Mouse (Mus musculus) mesoderm, embryonic 11.5 days (tissue): ENCODE data around the gene Ssxb10.
"Not testable (repeated sequence)": the region's sequence is repeated elsewhere in the genome, so short reads cannot be mapped to it uniquely, and the experiment has no call there.

Source experiments
- DNase-seq: peaks from one replicate; pipeline ENCODE4 v3.0.0-alpha.2; 2012; ENCODE audit warnings: low read depth, low spot score

Ssxb10 gene

GRCm38 (mm10) chrX:8327124-8327523 is at the start of gene Ssxb10:
Ssxb10 (plus strand) TSS chrX:8327424.
- DNase-seq, result no peak

- no peak for DNase-seq
These were observed 38.6 kb upstream of the Ssxb10 start for GRCm38 (mm10) chrX:8288621-8289020.

GRCm38 (mm10) chrX:8309302-8309701 is 17.9 kb upstream of the Ssxb10 start:
- peak; percentile 2 for DNase-seq

GRCm38 (mm10) chrX:8314905-8315304 is 12.3 kb upstream of the Ssxb10 start:
- peak; percentile 6 for DNase-seq

- DNase-seq, result not testable (repeated sequence)
These were observed 39.5 kb downstream of the Ssxb10 start, which contains the start of gene Ssxb9 for GRCm38 (mm10) chrX:8366678-8367077. Ssxb9 (plus strand) TSS chrX:8366978.
